Mouse (Mus musculus): Measurements from ENCODE around the gene Capza3. TPM values are rescaled to one million over a fixed set of nuclear protein-coding genes. Genes with fewer than 3 reads are reported as not detected.

Gene Capza3
- polyA plus RNA-seq, 1 experiment from 2014 or later, result not detected

GRCm38 (mm10) chr6:140089855-140090254, 48.8 kb downstream of the Capza3 start:
- Histone ChIP-seq H3K9ac (ENCODE audit: low read length) (no peak overlapping the region), H3K27me3 (ENCODE audit: control insufficient read depth, insufficient read depth, low read length) (no peaks in the 10 kb centered on the region), H3K4me2 (ENCODE audit: low read depth, low read length) (no peak overlapping the region), H3K4me3 (replicated peaks; ENCODE audit: low read length) (no peak overlapping the region), H3K4me1 (ENCODE audit: control insufficient read depth, insufficient read depth, low read length) (no peaks in the 10 kb centered on the region), H3K36me3 (ENCODE audit: control insufficient read depth, insufficient read depth, low read length) (no peaks in the 10 kb centered on the region), H3K27ac (ENCODE audit: low read length) (no peak overlapping the region), H3K9me3 (replicated peaks; ENCODE audit: control insufficient read depth, low read length) (no peaks in the 10 kb centered on the region)
- no peak; the same call in 1 of the 2 replicates for ATAC-seq (ENCODE audit: insufficient read depth, low FRiP score)
- WGBS, result 56% methylated on average over 5 of the region's 5 CpGs

Other genes with a start within 250 kb of the Capza3 start
- gene Plcz1, start 205 bp downstream of the Capza3 start, polyA plus RNA-seq (2015; fragmentation: Nextera tagmentation; extraction: Ambion mirVana), result 0.08 TPM in 1 of 2 replicates, not detected in the other